Mouse (Mus musculus) E14TG2a.4 (cell line): ENCODE data around the gene Mboat2.

Experiments
- CTCF ChIP-seq: conservative IDR thresholded peaks from 2 replicates; pipeline ENCODE4 v1.5.1; 2014; ENCODE audit warnings: low read length
- NANOG ChIP-seq: IDR thresholded peaks from 2 replicates; pipeline ENCODE4 v1.6.1; 2014; ENCODE audit warnings: borderline replicate concordance, low read length, mixed read lengths
- POU5F1 ChIP-seq: IDR thresholded peaks from 2 replicates; pipeline ENCODE4 v1.6.1; 2014; ENCODE audit warnings: low read length, borderline replicate concordance

GRCm38 (mm10) chr12:24985226-24985625 lies 154.5 kb downstream of the Mboat2 start:
- TF ChIP-seq CTCF, result no peak
- no peak for TF ChIP-seq NANOG
- TF ChIP-seq POU5F1, result no peak
